Mouse (Mus musculus): ENCODE measurements at regions not wholly inside any gene's neighbourhood (a gene's known extent, or its start where the extent isn't known, plus 50 kb on each side); places are given as distances from the start of the nearest gene placed in this dataset.
A peak's percentile ranks its signal among the peaks of the same experiment; 100 is the strongest.

GRCm38 (mm10) chr13:39226829-39227228, 266.2 kb upstream of the Slc35b3 start:
- Histone ChIP-seq H3K27me3 (ENCODE audit: control insufficient read depth, insufficient read depth, low read length) (no peaks in the 10 kb centered on the region), H3K9ac (ENCODE audit: low read depth, low read length) (no peak overlapping the region), H3K4me1 (ENCODE audit: control insufficient read depth, insufficient read depth, low read length) (no peaks in the 10 kb centered on the region), H3K36me3 (ENCODE audit: control insufficient read depth, insufficient read depth, low read length) (no peaks in the 10 kb centered on the region), H3K79me2 (replicated peaks; ENCODE audit: control insufficient read depth, insufficient read depth, low read length) (no peaks in the 10 kb centered on the region), H3K4me3 (no peak overlapping the region), H3K27ac (no peak overlapping the region)
- no peak for TF ChIP-seq CTCF (IDR thresholded peaks at IDR 0.05)
- TF ChIP-seq EP300 (IDR thresholded peaks at IDR 0.05; ENCODE audit: insufficient read depth, low read depth, low read length): no peak
- no peak for TF ChIP-seq POLR2A (IDR thresholded peaks at IDR 0.05; ENCODE audit: insufficient read depth, low read depth, low read length)
- 51% methylated on average over 4 of the region's 4 CpGs for WGBS
- no peak for DNase-seq
- intact Hi-C loops (cut with DNase I): no loop called here

GRCm38 (mm10) chr13:39225651-39226050, 265.0 kb upstream of the Slc35b3 start:
- TF ChIP-seq EP300 (IDR thresholded peaks at IDR 0.05; ENCODE audit: insufficient read depth, low read depth, low read length) (no peak), CTCF (IDR thresholded peaks at IDR 0.05) (no peak), POLR2A (IDR thresholded peaks at IDR 0.05; ENCODE audit: insufficient read depth, low read depth, low read length) (no peak)

GRCm38 (mm10) chr13:39211076-39211475, 250.4 kb upstream of the Slc35b3 start:
- no peak overlapping the region for H3K9ac ChIP-seq (ENCODE audit: low read depth, low read length)
- H3K4me1 ChIP-seq (ENCODE audit: control insufficient read depth, insufficient read depth, low read length): no peaks in the 10 kb centered on the region
- H3K4me3 ChIP-seq: no peak overlapping the region
- no peak for DNase-seq
- H3K36me3 ChIP-seq (ENCODE audit: control insufficient read depth, insufficient read depth, low read length): no peaks in the 10 kb centered on the region
- intact Hi-C loops (cut with DNase I): no loop called here
- no peaks in the 10 kb centered on the region for H3K79me2 ChIP-seq (replicated peaks; ENCODE audit: control insufficient read depth, insufficient read depth, low read length)
- TF ChIP-seq EP300 (IDR thresholded peaks at IDR 0.05; ENCODE audit: insufficient read depth, low read depth, low read length): no peak
- TF ChIP-seq CTCF (IDR thresholded peaks at IDR 0.05): no peak
- no peak for TF ChIP-seq POLR2A (IDR thresholded peaks at IDR 0.05; ENCODE audit: insufficient read depth, low read depth, low read length)
- 90% methylated on average over 8 of the region's 8 CpGs for WGBS
- no peaks in the 10 kb centered on the region for H3K27me3 ChIP-seq (ENCODE audit: control insufficient read depth, insufficient read depth, low read length)
- no peak overlapping the region for H3K27ac ChIP-seq

More at GRCm38 (mm10) chr13:39225651-39226050, 265.0 kb upstream of the Slc35b3 start:
- no peak for DNase-seq
- Histone ChIP-seq H3K36me3 (ENCODE audit: control insufficient read depth, insufficient read depth, low read length) (no peaks in the 10 kb centered on the region), H3K79me2 (replicated peaks; ENCODE audit: control insufficient read depth, insufficient read depth, low read length) (no peaks in the 10 kb centered on the region), H3K4me1 (ENCODE audit: control insufficient read depth, insufficient read depth, low read length) (no peaks in the 10 kb centered on the region), H3K9ac (ENCODE audit: low read depth, low read length) (no peak overlapping the region), H3K27ac (no peak overlapping the region), H3K27me3 (ENCODE audit: control insufficient read depth, insufficient read depth, low read length) (no peaks in the 10 kb centered on the region), H3K4me3 (no peak overlapping the region)
- 61% methylated on average over 6 of the region's 6 CpGs for WGBS
- intact Hi-C loops (cut with DNase I): no loop called here

GRCm38 (mm10) chr13:39183715-39184179, 223.1 kb upstream of the Slc35b3 start:
- Histone ChIP-seq H3K36me3 (ENCODE audit: control insufficient read depth, insufficient read depth, low read length) (no peaks in the 10 kb centered on the region), H3K27ac (no peak overlapping the region), H3K79me2 (replicated peaks; ENCODE audit: control insufficient read depth, insufficient read depth, low read length) (no peaks in the 10 kb centered on the region), H3K4me1 (ENCODE audit: control insufficient read depth, insufficient read depth, low read length) (no peaks in the 10 kb centered on the region), H3K27me3 (ENCODE audit: control insufficient read depth, insufficient read depth, low read length) (no peaks in the 10 kb centered on the region), H3K4me3 (no peak overlapping the region), H3K9ac (ENCODE audit: low read depth, low read length) (no peak overlapping the region)
- no peak for DNase-seq
- TF ChIP-seq EP300 (IDR thresholded peaks at IDR 0.05; ENCODE audit: insufficient read depth, low read depth, low read length): no peak
- TF ChIP-seq CTCF (IDR thresholded peaks at IDR 0.05): peak; percentile 38
- TF ChIP-seq POLR2A (IDR thresholded peaks at IDR 0.05; ENCODE audit: insufficient read depth, low read depth, low read length): no peak
- WGBS: 8% methylated on average over 2 of the region's 2 CpGs
- intact Hi-C loops (cut with DNase I): no loop called here

GRCm38 (mm10) chr13:39161980-39162379, 201.3 kb upstream of the Slc35b3 start:
- Histone ChIP-seq H3K27me3 (ENCODE audit: control insufficient read depth, insufficient read depth, low read length) (no peaks in the 10 kb centered on the region), H3K4me3 (no peak overlapping the region), H3K36me3 (ENCODE audit: control insufficient read depth, insufficient read depth, low read length) (no peaks in the 10 kb centered on the region), H3K9ac (ENCODE audit: low read depth, low read length) (no peak overlapping the region), H3K79me2 (replicated peaks; ENCODE audit: control insufficient read depth, insufficient read depth, low read length) (no peaks in the 10 kb centered on the region), H3K4me1 (ENCODE audit: control insufficient read depth, insufficient read depth, low read length) (no peaks in the 10 kb centered on the region), H3K27ac (no peak overlapping the region)
- TF ChIP-seq POLR2A (IDR thresholded peaks at IDR 0.05; ENCODE audit: insufficient read depth, low read depth, low read length): no peak
- no peak for TF ChIP-seq CTCF (IDR thresholded peaks at IDR 0.05)
- TF ChIP-seq EP300 (IDR thresholded peaks at IDR 0.05; ENCODE audit: insufficient read depth, low read depth, low read length): no peak
- intact Hi-C loops (cut with DNase I): no loop called here
- WGBS: 57% methylated on average over 2 of the region's 2 CpGs
- no peak for DNase-seq

- no peak for TF ChIP-seq EP300 (IDR thresholded peaks at IDR 0.05; ENCODE audit: insufficient read depth, low read depth, low read length)
- TF ChIP-seq CTCF (IDR thresholded peaks at IDR 0.05): no peak
- TF ChIP-seq POLR2A (IDR thresholded peaks at IDR 0.05; ENCODE audit: insufficient read depth, low read depth, low read length): no peak
- WGBS: 52% methylated on average over 1 of the region's 1 CpGs
- DNase-seq: no peak
- Histone ChIP-seq H3K4me3 (no peak overlapping the region), H3K27ac (no peak overlapping the region), H3K9ac (ENCODE audit: low read depth, low read length) (no peak overlapping the region), H3K36me3 (ENCODE audit: control insufficient read depth, insufficient read depth, low read length) (no peaks in the 10 kb centered on the region), H3K27me3 (ENCODE audit: control insufficient read depth, insufficient read depth, low read length) (no peaks in the 10 kb centered on the region), H3K79me2 (replicated peaks; ENCODE audit: control insufficient read depth, insufficient read depth, low read length) (no peaks in the 10 kb centered on the region), H3K4me1 (ENCODE audit: control insufficient read depth, insufficient read depth, low read length) (no peaks in the 10 kb centered on the region)
- intact Hi-C loops (cut with DNase I): no loop called here
Observed at GRCm38 (mm10) chr13:39127942-39128341, 167.3 kb upstream of the Slc35b3 start.
